Mouse (Mus musculus): ENCODE data around the gene Cdr2l. TPM values are rescaled to one million over a fixed set of nuclear protein-coding genes. Genes with fewer than 3 reads are reported as not detected.

Cdr2l gene
- total and polyA plus RNA-seq, 2 experiments from 2014 or later: 18.8 to 70.8 TPM

DNA sequence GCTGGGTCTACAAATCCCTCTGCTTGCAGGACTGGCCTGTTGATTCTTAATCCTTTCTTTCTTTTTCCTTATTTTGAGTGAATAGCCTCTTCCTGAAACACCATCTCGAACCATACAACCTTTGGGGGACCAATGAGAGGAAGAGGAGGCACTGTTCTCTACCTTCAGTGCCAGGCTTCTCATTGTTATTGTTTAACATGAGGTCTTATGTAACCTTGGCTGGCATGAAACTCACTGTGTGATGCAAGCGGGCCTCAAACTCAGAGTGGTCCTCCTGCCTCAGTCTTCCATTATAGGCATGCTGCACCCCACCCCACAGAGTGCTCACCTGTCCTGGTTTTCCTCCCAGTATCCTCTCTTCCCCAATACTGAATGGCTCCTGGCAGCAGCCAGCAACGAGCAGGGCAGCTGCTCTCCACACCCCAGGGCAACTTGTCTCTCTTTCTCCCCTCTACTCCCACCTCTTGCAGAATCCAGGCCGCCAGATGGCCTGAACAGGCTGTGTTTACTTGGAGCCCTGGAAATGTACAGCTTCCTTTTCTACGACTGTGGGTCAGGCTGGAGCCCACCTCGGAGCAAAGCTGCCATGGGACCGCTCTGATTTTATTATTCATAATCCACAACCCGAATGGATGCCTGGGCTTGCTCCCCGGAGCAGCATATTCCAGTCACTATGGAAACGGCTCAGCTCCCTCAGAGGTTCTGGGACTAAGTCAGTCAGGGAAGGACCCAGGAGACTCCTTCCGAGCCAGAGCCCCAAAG lies 19.1 kb downstream of the Cdr2l start:
- ATAC-seq (peak; percentile 65), DNase-seq (ENCODE audit: low spot score) (peak; percentile 73)
- peaks cover 12% of the 10 kb centered on the region; the same call in 1 of the 2 replicates for H3K4me1 ChIP-seq (ENCODE audit: insufficient read depth, low read length)
- 21% methylated on average over 11 of the region's 11 CpGs for WGBS
- H3K36me3 ChIP-seq (ENCODE audit: insufficient read depth, low read length): peaks cover 5% of the 10 kb centered on the region
- H3K9ac ChIP-seq (replicated peaks; ENCODE audit: low read length): no peak overlapping the region
- no peaks in the 10 kb centered on the region for H3K27me3 ChIP-seq (ENCODE audit: insufficient read depth, low read length)
- peak overlapping the region; percentile 52 for H3K27ac ChIP-seq
- no peak overlapping the region for H3K4me3 ChIP-seq (ENCODE audit: low read length)
- peak overlapping the region; percentile 23 for H3K4me2 ChIP-seq (ENCODE audit: low read depth, low read length)
- no peaks in the 10 kb centered on the region for H3K9me3 ChIP-seq (ENCODE audit: low read length)
- no peak; the same call in 1 of the 2 replicates for TF ChIP-seq CTCF (IDR thresholded peaks at IDR 0.05; ENCODE audit: low read depth)

DNA sequence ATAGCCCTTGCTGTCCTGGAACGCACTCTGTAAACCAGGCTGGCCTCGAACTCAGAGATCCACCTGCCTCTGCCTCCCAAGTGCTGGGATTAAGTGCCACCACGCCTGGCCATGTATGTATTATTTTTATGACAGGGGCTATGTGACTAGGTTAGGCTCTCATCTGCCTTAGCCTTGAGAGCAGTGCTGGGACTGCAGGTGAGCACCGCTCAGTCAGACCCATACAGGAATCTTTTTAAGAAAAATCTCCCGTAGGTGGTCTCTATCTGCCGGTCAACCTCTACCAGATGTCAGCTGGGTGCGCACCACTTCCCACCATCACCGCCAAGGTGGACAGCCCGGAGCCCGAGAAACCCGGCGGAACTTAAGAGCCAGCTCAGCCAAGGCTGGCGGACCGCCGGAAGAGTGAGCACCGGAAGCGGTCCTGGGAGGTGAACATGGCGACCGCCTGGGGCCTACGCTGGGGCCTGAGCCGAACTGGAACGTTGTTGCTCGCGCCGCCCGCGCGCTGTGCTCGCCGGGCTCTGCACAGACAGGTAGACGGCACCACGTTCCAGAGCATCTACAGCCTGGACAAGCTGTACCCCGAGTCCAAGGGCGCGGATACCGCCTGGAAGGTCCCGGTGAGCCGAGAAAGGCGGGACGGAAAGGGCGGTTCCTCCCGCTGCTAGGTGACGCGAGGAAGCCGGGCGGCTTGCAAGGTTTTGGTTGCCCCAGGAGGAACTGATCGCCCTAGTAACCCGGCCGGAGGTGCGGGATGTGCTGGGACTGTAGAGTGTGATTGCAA lies 21.8 kb downstream of the Cdr2l start, which contains the start of gene Mrpl58:
Mrpl58 (plus strand) TSS at position 415 of the 787 bp plus-strand sequence.
- WGBS: 3% methylated on average over 50 of the region's 50 CpGs
- peaks cover 10% of the 10 kb centered on the region for H3K36me3 ChIP-seq (ENCODE audit: insufficient read depth, low read length)
- H3K27ac ChIP-seq: peak within 1 kb of the TSS; percentile 89
- DNase-seq (ENCODE audit: low spot score) (peak; percentile 92), ATAC-seq (peak; percentile 91)
- 0 out of 2 replicates have a peak, but pooled peaks have one; percentile 22 for TF ChIP-seq CTCF (IDR thresholded peaks at IDR 0.05; ENCODE audit: low read depth)
- peaks cover 12% of the 10 kb centered on the region; the same call in 1 of the 2 replicates for H3K4me1 ChIP-seq (ENCODE audit: insufficient read depth, low read length)
- H3K9me3 ChIP-seq (ENCODE audit: low read length): no peaks in the 10 kb centered on the region
- H3K9ac ChIP-seq (replicated peaks; ENCODE audit: low read length): peak within 1 kb of the TSS; percentile 72
- H3K4me2 ChIP-seq (ENCODE audit: low read depth, low read length): peak within 1 kb of the TSS; percentile 69
- H3K4me3 ChIP-seq (ENCODE audit: low read length): peak within 1 kb of the TSS; percentile 70
- no peaks in the 10 kb centered on the region for H3K27me3 ChIP-seq (ENCODE audit: insufficient read depth, low read length)

DNA sequence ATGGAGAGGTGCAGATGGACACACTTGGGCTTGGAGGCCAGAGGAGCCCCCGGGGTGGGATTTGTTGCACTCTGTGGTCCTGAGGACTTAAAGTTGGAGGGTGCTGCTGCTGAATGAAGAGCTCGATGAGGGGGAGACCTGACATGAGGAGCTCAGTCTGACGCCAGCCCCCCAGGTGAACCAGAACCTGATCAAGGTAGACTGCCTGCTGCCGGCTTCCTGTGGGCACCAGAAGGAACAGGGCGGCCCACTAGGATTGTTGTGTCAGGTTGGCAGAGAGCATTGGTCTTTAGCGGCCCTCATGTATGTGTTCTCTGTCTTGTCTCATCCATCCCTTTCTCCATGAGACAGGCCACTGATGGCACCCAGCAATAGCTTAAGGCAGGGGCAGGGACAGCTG lies 24.0 kb downstream of the Cdr2l start:
- Histone ChIP-seq H3K4me1 (ENCODE audit: insufficient read depth, low read length) (peaks cover 12% of the 10 kb centered on the region; the same call in 1 of the 2 replicates), H3K27ac (no peak overlapping the region), H3K9ac (replicated peaks; ENCODE audit: low read length) (no peak overlapping the region), H3K36me3 (ENCODE audit: insufficient read depth, low read length) (peaks cover 16% of the 10 kb centered on the region), H3K9me3 (ENCODE audit: low read length) (no peaks in the 10 kb centered on the region), H3K4me3 (ENCODE audit: low read length) (no peak overlapping the region), H3K27me3 (ENCODE audit: insufficient read depth, low read length) (no peaks in the 10 kb centered on the region), H3K4me2 (ENCODE audit: low read depth, low read length) (no peak overlapping the region)
- DNase-seq (ENCODE audit: low spot score): no peak
- no peak for TF ChIP-seq CTCF (IDR thresholded peaks at IDR 0.05; ENCODE audit: low read depth)
- WGBS: 96% methylated on average over 6 of the region's 6 CpGs
- ATAC-seq: no peak

DNA sequence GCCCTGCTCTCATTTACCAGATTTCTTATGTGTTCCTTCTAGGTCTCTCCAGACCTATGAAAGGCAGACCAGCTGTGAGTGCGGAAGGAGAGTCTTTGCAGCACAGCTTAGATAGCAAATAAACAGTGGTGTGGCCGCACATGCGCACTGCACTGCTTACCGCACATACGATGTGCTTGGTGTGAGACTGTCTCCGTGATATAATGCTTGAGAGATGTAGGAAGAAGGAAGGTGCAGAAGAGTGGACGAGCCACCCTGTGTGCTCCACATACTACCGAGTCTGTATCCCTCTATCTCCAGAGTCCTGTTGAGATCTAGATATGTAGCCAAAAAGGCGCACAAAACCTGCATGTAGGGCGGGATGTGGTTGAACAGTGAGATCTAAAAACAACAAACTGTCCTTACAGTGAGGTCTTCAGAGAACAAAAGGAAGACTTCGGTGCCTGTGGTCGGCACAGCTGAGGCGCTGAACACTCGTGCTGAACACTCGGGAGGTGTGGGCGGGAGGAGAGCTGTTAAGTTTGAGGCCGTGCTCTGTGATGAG lies 25.2 kb downstream of the Cdr2l start:
- WGBS: 92% methylated on average over 17 of the region's 17 CpGs
- Histone ChIP-seq H3K9me3 (ENCODE audit: low read length) (no peaks in the 10 kb centered on the region), H3K4me3 (ENCODE audit: low read length) (no peak overlapping the region), H3K9ac (replicated peaks; ENCODE audit: low read length) (no peak overlapping the region), H3K4me2 (ENCODE audit: low read depth, low read length) (no peak overlapping the region), H3K36me3 (ENCODE audit: insufficient read depth, low read length) (peaks cover 22% of the 10 kb centered on the region), H3K27me3 (ENCODE audit: insufficient read depth, low read length) (no peaks in the 10 kb centered on the region), H3K4me1 (ENCODE audit: insufficient read depth, low read length) (peaks cover 15% of the 10 kb centered on the region; the same call in 1 of the 2 replicates), H3K27ac (no peak overlapping the region)
- DNase-seq (ENCODE audit: low spot score): no peak
- TF ChIP-seq CTCF (IDR thresholded peaks at IDR 0.05; ENCODE audit: low read depth): no peak
- ATAC-seq: no peak

DNA sequence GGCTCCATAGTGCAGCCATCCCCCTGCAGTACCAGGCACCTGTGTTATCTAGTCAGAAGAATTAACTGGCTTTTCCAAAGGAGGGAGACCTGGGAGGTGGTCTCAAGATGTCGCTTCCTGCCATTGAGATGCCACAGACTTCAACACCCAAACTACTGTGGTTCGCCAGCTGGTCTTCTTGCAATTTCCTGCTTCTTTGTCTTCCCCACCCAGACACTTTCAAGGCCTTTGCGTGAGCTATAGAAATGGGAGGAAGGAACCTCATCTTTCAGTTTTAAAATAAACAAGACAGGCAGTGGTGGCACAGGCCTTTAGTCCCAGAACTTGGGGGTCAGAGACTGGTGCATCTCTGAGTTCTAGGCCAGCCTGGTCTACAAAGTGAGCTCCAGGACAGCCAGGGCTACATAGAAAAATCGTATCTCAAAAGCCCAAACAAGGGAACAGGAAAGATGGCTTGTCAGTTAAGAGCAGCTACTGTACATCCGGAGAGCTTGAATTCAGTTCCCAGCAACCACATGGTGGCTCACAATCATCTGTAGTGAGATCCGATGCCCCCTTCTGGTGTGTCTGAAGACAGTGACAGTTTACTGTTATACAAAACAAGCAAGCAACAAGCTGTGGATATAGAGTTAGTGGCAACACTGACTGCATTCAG lies 26.7 kb downstream of the Cdr2l start:
- TF ChIP-seq CTCF (IDR thresholded peaks at IDR 0.05; ENCODE audit: low read depth): no peak; the same call in 1 of the 2 replicates
- no peak for DNase-seq (ENCODE audit: low spot score)
- no peak for ATAC-seq
- no peak overlapping the region for H3K9ac ChIP-seq (replicated peaks; ENCODE audit: low read length)
- no peak overlapping the region for H3K27ac ChIP-seq
- no peaks in the 10 kb centered on the region for H3K9me3 ChIP-seq (ENCODE audit: low read length)
- H3K4me2 ChIP-seq (ENCODE audit: low read depth, low read length): no peak overlapping the region
- 67% methylated on average over 6 of the region's 6 CpGs for WGBS
- peaks cover 22% of the 10 kb centered on the region for H3K36me3 ChIP-seq (ENCODE audit: insufficient read depth, low read length)
- no peak overlapping the region for H3K4me3 ChIP-seq (ENCODE audit: low read length)
- H3K4me1 ChIP-seq (ENCODE audit: insufficient read depth, low read length): peaks cover 16% of the 10 kb centered on the region; the same call in 1 of the 2 replicates
- H3K27me3 ChIP-seq (ENCODE audit: insufficient read depth, low read length): no peaks in the 10 kb centered on the region

DNA sequence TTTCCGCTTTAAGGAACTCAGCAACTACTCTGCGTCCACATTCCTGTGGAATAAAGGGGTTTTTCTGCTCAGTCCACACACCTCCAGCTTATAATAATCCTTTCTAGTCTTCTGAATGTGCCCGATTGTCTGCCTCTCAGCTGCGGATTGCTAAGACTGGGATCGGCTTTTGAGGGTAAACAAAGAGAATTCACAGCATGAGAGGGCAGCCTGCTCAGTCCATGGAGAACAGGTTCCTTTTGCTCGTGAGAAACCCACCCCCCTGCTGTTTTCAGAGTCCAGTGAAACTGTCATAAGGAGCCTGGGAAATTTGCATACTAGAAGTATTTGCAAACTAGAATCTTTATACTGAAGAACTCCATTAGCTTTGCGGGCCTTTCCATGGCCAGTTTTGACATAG lies 27.8 kb downstream of the Cdr2l start:
- DNase-seq (ENCODE audit: low spot score) (peak; percentile 12), ATAC-seq (no peak)
- Histone ChIP-seq H3K4me2 (ENCODE audit: low read depth, low read length) (no peak overlapping the region), H3K9me3 (ENCODE audit: low read length) (no peaks in the 10 kb centered on the region), H3K36me3 (ENCODE audit: insufficient read depth, low read length) (peaks cover 22% of the 10 kb centered on the region), H3K4me3 (ENCODE audit: low read length) (no peak overlapping the region), H3K27ac (peak overlapping the region; percentile 56; the same call in 1 of the 2 replicates), H3K9ac (replicated peaks; ENCODE audit: low read length) (no peak overlapping the region), H3K27me3 (ENCODE audit: insufficient read depth, low read length) (no peaks in the 10 kb centered on the region), H3K4me1 (ENCODE audit: insufficient read depth, low read length) (peaks cover 12% of the 10 kb centered on the region; the same call in 1 of the 2 replicates)
- TF ChIP-seq CTCF (IDR thresholded peaks at IDR 0.05; ENCODE audit: low read depth): no peak
- WGBS: 22% methylated on average over 7 of the region's 7 CpGs
